Mouse (Mus musculus): ENCODE data around the gene Sema6d. TPM values are rescaled to one million over a fixed set of nuclear protein-coding genes. Genes with fewer than 3 reads are reported as not detected.

Gene Sema6d
- polyA plus RNA-seq, 1 experiment: 6.9 TPM

DNA sequence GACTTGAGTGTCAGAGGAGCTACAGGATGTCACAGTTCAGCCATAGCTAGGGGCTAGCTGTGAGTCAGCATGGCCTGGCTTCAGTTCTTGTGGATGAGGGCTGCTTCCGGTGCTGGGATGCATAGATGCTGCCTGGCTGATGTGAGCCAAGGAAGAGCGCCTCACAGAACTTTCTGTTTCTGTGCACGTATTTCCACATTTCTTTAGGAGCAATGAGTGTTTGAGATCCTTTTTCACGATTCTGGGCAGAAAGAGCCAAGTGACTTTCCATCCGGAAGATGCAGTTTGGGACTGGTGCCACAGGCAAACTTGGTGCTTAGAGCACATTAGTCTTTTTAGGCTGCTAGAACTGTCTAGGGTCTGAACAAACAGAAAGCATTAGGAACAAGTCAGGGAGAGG, 561.4 kb downstream of the Sema6d start:
- DNase-seq (ENCODE audit: low read depth): no peak

DNA sequence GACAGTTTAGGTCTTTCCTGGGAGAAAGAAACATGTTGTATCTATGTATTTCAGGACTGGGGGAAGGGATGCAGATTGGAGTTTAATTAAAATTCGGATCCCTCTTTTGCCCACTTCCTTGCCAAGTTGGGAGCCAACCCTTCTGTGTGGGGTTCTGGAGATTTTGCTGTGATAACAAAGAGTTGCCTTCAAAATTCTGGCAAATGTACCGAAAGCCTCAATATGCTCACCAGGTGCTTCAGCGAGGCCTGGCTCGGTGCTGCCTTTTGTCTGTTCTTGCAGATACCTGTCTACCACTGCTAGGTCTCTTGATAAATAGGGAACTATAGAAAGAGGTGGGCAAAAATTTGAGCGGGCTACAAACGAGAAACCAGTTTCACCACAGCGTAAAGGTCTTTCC, 563.4 kb downstream of the Sema6d start:
- DNase-seq (ENCODE audit: low read depth): no peak

- DNase-seq (ENCODE audit: low read depth): no peak
These were observed 567.6 kb downstream of the Sema6d start for GRCm38 (mm10) chr2:124657358-124657757.

DNA sequence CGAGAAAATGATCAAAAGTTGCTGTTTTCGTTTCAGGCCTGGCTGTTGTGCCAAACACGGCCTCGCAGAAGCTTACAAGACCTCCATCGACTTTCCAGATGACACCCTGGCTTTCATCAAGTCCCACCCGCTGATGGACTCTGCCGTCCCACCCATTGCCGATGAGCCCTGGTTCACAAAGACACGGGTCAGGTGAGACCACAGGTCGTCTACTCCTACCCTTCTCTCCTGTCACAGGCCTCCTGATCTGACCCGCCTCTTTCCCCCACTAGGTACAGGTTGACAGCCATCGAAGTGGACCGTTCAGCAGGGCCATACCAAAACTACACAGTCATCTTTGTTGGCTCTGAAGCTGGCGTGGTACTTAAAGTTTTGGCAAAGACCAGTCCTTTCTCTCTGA, 568.6 kb downstream of the Sema6d start:
- DNase-seq (ENCODE audit: low read depth): no peak

- DNase-seq (ENCODE audit: low read depth): no peak
These were observed 569.8 kb downstream of the Sema6d start for GRCm38 (mm10) chr2:124659601-124660000.

GRCm38 (mm10) chr2:124660686-124661085, 570.9 kb downstream of the Sema6d start:
- DNase-seq (ENCODE audit: low read depth): no peak

- DNase-seq (ENCODE audit: low read depth): no peak
These were observed 571.5 kb downstream of the Sema6d start for GRCm38 (mm10) chr2:124661316-124661715.

- DNase-seq (ENCODE audit: low read depth): no peak
These were observed 572.5 kb downstream of the Sema6d start for GRCm38 (mm10) chr2:124662257-124662656.

DNA sequence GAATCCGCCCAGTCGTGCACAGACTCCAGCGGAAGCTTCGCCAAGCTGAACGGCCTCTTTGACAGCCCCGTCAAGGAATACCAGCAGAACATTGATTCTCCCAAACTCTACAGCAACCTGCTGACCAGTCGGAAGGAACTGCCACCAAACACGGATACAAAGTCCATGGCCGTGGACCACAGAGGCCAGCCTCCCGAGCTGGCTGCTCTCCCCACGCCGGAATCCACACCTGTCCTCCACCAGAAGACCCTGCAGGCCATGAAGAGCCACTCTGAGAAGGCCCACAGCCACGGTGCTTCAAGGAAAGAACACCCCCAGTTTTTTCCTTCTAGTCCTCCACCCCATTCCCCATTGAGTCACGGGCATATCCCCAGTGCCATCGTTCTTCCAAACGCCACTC, 574.4 kb downstream of the Sema6d start:
- no peak for DNase-seq (ENCODE audit: low read depth)

DNA sequence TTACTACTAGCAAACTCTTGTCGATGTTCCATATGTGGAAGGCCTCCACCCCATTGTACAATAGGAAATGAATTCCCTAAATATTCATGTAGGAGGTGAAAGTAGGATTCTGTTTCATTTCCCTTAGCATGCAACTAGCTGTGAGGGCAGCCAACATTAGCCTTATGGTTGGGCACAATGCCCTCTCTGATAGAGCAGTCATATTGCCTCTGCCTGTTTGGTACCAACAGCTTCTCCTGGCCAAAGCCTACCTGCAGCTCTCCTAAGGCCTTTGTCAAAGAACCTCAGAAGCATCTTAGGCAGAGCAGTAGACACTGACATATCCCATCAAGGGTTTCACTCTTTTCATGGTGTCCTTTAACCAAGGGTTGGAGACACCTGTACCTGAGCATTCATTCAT, 578.7 kb downstream of the Sema6d start:
- no peak for DNase-seq (ENCODE audit: low read depth)

DNA sequence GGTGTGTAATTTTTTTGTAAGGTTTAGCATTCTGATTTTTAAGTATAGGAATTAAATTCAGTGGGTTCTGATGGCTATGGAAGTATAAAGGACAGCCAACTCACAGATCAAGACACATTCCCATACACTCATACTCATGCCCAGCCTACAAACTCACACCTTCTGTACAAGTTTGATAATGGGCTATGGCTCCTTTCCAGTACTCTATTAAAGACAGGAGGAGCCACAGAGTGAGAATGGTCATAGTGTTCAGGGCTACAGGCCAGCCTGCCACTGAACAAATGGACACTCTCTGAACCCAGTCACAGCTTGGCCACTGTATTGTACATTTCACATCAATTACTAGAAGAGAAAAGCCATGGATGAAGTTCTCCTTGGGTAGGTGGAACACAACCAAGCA, 583.3 kb downstream of the Sema6d start:
- no peak for DNase-seq (ENCODE audit: low read depth)

DNA sequence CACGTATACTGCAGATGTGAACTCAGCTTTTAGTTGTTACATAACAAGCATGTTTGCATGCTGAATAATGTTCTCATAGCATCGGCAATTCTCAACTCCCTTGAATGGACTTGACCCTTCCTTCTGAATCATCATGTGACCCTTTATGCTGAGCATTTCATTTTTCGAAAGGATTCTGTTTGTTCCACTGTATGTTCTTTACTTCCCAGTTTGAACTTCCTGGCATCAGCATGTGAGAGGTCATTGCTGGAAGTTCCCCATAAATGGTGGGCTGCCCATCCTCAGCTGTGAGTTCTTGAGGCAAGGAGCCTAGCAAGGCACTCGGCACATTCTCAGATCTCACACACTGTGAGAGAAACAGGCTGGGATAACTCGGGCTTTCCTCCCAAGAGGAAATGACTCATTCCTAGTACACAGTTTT, 594.7 kb downstream of the Sema6d start:
- DNase-seq (ENCODE audit: low read depth): peak; percentile 5

- no peak for DNase-seq (ENCODE audit: low read depth)
These were observed 600.6 kb downstream of the Sema6d start for GRCm38 (mm10) chr2:124690372-124690771.

GRCm38 (mm10) chr2:124702621-124703020, 612.9 kb downstream of the Sema6d start:
- no peak for DNase-seq (ENCODE audit: low read depth)

DNA sequence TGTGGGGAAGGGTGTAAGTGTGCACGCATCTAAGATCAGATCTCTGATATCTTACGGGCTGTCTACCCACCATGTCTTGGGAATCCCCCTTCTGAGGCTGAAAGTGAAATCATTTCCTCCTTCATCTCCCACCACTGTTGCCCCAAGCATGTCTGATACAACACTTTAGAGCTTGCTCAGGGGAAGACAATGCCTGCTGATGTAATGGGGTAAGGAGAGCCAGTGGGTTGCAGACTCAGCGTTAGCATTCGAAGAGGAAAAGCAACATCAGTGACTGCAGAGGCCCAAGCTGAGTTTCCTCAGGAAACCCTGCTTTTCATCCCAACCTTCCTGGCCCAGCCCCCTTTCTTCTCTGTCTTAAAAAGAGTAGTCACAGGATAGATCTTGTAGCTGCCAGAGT, 615.2 kb downstream of the Sema6d start:
- no peak for DNase-seq (ENCODE audit: low read depth)

DNA sequence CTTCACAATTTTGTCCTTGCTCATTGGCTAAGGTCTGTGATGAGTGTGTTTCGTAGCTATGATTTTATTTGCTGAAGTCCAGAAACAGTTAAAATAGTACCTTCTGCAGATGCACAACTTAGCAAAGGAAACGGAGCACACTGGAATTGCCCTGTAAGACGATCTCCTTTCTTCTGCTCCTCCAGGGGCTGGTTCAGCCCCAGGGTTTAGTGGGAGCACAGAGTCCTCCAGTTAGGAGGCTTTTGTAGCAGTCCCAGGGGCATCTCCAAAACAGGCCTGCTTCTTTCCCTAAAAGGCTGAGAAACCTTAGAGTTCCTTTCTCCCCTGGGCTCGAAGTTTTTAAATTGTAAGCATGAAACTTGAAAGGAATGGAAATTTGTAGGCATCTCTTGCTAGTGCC, 616.0 kb downstream of the Sema6d start:
- no peak for DNase-seq (ENCODE audit: low read depth)

DNA sequence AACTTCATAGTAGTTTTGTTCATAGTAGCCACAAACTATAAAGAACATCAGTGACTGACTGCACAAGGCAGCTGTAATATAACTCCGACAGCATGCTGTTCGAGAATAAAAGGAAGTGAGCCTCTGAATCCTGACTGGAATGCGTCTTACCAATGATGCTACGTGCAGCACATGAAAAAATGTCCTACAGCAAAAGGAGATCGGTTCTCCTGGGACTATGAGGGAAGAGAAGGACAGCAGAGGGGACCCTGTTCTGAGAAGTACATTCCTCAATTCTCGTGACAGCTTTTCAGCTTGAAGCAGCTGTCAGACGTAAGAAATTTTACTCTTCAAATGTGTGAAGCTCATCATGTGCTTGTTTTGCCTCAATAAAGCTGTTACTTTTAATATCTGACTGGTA, 617.1 kb downstream of the Sema6d start:
- no peak for DNase-seq (ENCODE audit: low read depth)
